Mouse (Mus musculus): ENCODE measurements at regions not wholly inside any gene's neighbourhood (a gene's known extent, or its start where the extent isn't known, plus 50 kb on each side); places are given as distances from the start of the nearest gene placed in this dataset.

DNA sequence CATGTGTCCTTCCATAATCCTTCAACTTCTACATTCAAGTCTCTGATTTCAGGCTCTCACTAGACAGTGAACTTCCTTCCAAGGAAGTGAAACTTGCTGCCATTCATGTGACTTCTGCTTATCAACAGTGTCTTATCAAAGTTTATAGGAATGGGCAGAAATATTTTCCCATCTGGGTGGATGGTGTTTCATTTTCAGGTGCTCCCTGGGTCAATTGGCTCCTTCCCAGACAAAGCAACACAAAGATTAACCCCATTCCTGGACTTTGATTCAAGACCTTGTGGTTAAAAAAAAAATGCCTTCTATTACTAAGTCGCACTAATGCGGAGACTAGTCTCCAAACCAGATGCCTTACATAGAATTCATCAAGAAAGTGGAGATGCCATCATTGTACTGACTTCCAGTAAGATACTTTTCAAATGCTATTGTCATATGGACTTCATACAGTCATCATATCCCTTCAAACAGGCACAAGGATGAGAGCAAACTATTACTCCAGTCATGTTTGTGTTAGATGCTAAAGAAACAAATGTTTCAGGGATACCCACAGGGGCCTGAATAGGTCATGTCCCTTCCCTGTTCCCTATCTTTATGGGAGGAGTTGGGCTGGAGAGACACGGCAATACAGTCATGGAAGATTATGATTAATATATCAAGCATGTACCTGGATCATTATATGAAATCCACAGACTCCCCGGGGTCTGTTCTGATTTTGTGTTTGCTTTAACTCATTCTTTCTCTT is 58.3 kb upstream of the Apob start:
- DNase-seq (ENCODE audit: extremely low read depth, low read depth, low spot score) = no peak

DNA sequence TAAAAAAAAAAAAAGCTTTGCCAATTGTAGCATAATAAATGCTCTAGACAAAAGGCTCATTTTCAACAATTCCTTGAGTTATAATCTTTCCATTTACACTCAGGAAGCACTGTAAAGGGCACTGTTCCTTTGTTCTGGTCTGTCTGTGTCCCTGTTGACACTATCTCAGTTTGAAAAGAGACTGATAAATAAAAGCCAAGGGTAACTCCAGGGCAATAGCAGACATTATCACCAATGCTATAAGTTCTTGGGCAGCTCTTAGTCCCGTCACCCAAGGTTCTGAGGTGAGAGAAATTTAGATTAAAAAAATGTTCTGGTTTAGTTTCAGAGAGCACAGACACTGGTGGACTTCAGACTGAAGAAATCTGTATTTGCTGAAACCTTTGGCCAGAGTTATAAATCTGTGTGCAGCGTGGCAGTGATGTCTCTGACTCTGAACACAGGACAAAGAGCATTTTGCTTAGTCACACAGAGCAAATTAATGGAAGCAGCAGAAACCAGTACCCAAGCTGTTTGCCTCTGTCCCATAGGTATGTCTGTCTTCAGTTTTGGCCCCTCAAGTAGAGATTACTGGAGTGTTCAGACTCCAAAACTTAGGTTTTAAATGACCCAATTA is 57.6 kb upstream of the Apob start:
- no peak for DNase-seq (ENCODE audit: extremely low read depth, low read depth, low spot score)

DNA sequence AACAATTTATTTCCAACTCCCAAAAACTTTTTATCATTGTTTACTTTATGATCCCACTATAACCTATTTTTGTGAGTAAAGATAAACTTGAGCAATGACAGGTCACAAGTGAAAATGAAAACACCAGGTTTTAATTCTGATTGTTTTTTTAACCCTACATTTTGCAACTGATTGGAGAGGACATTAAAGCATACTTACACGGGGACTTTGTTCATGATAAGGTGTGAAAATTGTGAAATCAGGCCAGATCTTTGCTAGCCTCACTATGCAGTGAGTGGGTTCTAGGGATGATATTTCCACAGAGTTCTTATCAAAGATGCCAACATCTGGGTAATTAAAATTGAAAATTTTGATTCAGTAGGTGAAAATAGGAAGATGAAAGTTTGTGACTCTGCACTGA is 56.6 kb upstream of the Apob start:
- no peak for DNase-seq (ENCODE audit: extremely low read depth, low read depth, low spot score)
